Mouse (Mus musculus): ENCODE measurements around the gene Car7. TPM values are rescaled to one million over a fixed set of nuclear protein-coding genes. Genes with fewer than 3 reads are reported as not detected.

The Car7 gene
- total and polyA plus RNA-seq, 2 experiments from 2014 or later = 2.3 to 3.5 TPM

DNA sequence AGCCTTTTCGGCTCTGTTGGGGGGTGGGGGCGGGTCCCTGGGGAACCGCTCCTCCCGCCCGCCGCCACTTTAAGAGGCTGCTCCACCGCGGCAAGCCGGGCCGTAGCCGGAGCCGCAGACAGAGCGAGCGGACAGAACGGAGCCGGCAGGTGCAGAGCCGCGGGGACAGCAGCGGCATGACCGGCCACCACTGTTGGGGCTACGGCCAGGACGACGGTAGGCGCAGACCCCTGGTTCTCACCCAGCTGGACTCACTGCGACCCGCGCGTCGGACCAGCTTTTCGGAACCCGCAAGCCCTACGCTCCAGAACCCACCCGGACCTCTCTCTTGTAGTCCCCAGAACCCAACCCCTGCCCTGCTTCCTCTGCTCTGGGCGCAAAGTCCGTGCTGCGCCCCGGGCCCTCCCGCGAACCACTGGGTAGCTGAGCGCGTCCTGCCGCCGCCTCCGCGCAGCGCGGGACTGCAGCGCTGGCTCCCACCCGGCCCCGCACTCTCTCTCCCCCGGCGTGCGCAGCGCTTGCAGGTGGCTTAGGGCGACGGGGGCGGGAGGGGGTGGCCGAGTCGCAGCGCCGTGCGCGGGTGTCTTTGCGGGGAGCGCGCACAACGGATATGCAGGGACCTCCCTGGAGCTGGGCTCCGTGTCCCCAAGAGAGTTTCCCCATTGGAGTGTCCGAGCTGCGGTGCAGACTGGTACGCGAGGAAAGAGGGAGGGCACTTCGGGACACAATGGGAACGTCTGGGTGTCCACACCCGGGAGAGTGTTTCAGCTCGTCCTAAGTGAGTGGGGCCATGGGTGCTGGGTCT, 6.4 kb downstream of the Car7 start:
- WGBS = under 1% methylated on average over 73 of the region's 76 CpGs
- Histone ChIP-seq H3K4me1 (ENCODE audit: insufficient read depth, low read length) (0 out of 2 replicates have a peak, but pooled peaks cover 7% of the 10 kb centered on the region), H3K4me2 (ENCODE audit: low read depth, low read length) (peak overlapping the region; percentile 99), H3K36me3 (ENCODE audit: insufficient read depth, low read length) (no peaks in the 10 kb centered on the region), H3K4me3 (ENCODE audit: low read length) (peak overlapping the region; percentile 60), H3K9me3 (ENCODE audit: low read length) (no peaks in the 10 kb centered on the region), H3K9ac (replicated peaks; ENCODE audit: low read length) (peak overlapping the region; percentile 57), H3K27me3 (ENCODE audit: insufficient read depth, low read length) (peaks cover 24% of the 10 kb centered on the region; the same call in 1 of the 2 replicates), H3K27ac (no peak overlapping the region)
- DNase-seq (ENCODE audit: low spot score) (peak; percentile 8), ATAC-seq (peak; percentile 60)
- TF ChIP-seq CTCF (IDR thresholded peaks at IDR 0.05; ENCODE audit: low read depth) = no peak

- Histone ChIP-seq H3K27ac (no peak overlapping the region), H3K4me2 (ENCODE audit: low read depth, low read length) (peak overlapping the region; percentile 99), H3K4me1 (ENCODE audit: insufficient read depth, low read length) (0 out of 2 replicates have a peak, but pooled peaks cover 7% of the 10 kb centered on the region), H3K36me3 (ENCODE audit: insufficient read depth, low read length) (no peaks in the 10 kb centered on the region), H3K4me3 (ENCODE audit: low read length) (peak overlapping the region; percentile 60), H3K9ac (replicated peaks; ENCODE audit: low read length) (peak overlapping the region; percentile 57), H3K9me3 (ENCODE audit: low read length) (no peaks in the 10 kb centered on the region), H3K27me3 (ENCODE audit: insufficient read depth, low read length) (peaks cover 24% of the 10 kb centered on the region; the same call in 1 of the 2 replicates)
- 14% methylated on average over 8 of the region's 8 CpGs for WGBS
- no peak for DNase-seq (ENCODE audit: low spot score)
- no peak for ATAC-seq
- TF ChIP-seq CTCF (IDR thresholded peaks at IDR 0.05; ENCODE audit: low read depth) = no peak
Measured at GRCm38 (mm10) chr8:104541515-104541880, 7.0 kb downstream of the Car7 start.

GRCm38 (mm10) chr8:104542160-104542559, 7.7 kb downstream of the Car7 start:
- peak overlapping the region; percentile 99 for H3K4me2 ChIP-seq (ENCODE audit: low read depth, low read length)
- no peaks in the 10 kb centered on the region for H3K36me3 ChIP-seq (ENCODE audit: insufficient read depth, low read length)
- no peak for TF ChIP-seq CTCF (IDR thresholded peaks at IDR 0.05; ENCODE audit: low read depth)
- no peak overlapping the region for H3K4me3 ChIP-seq (ENCODE audit: low read length)
- WGBS = 9% methylated on average over 11 of the region's 11 CpGs
- H3K27me3 ChIP-seq (ENCODE audit: insufficient read depth, low read length) = peaks cover 24% of the 10 kb centered on the region; the same call in 1 of the 2 replicates
- no peak for DNase-seq (ENCODE audit: low spot score)
- H3K9ac ChIP-seq (replicated peaks; ENCODE audit: low read length) = no peak overlapping the region
- 0 out of 2 replicates have a peak, but pooled peaks cover 7% of the 10 kb centered on the region for H3K4me1 ChIP-seq (ENCODE audit: insufficient read depth, low read length)
- no peak overlapping the region for H3K27ac ChIP-seq
- no peak for ATAC-seq
- H3K9me3 ChIP-seq (ENCODE audit: low read length) = no peaks in the 10 kb centered on the region

GRCm38 (mm10) chr8:104543440-104544045, 9.1 kb downstream of the Car7 start:
- no peak overlapping the region for H3K27ac ChIP-seq
- H3K9me3 ChIP-seq (ENCODE audit: low read length) = no peaks in the 10 kb centered on the region
- H3K4me1 ChIP-seq (ENCODE audit: insufficient read depth, low read length) = 0 out of 2 replicates have a peak, but pooled peaks cover 7% of the 10 kb centered on the region
- ATAC-seq (no peak), DNase-seq (ENCODE audit: low spot score) (no peak)
- TF ChIP-seq CTCF (IDR thresholded peaks at IDR 0.05; ENCODE audit: low read depth) = no peak
- H3K27me3 ChIP-seq (ENCODE audit: insufficient read depth, low read length) = peaks cover 24% of the 10 kb centered on the region; the same call in 1 of the 2 replicates
- H3K4me3 ChIP-seq (ENCODE audit: low read length) = no peak overlapping the region
- 81% methylated on average over 8 of the region's 8 CpGs for WGBS
- H3K36me3 ChIP-seq (ENCODE audit: insufficient read depth, low read length) = no peaks in the 10 kb centered on the region
- no peak overlapping the region for H3K9ac ChIP-seq (replicated peaks; ENCODE audit: low read length)
- H3K4me2 ChIP-seq (ENCODE audit: low read depth, low read length) = no peak overlapping the region

DNA sequence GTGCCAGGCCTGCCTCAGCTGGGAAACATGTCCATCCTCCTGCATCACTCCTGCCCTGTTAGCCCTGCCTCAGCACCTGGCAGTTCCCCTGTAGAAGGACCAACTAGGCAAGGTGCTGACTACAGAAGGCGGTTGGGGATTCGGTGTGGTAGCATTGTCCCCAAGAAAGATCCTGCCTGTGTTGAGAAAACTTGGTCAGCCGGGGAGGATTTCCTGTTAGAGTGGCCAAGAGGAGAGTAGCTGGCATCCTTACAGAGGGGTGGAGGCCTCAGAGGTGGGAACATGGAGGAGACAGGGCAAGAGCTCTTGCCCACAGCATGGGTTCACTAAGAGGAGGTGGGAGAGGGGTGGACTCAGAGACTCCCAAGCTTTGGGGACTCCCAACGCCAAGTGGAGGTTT, 20.7 kb downstream of the Car7 start:
- no peak overlapping the region for H3K4me2 ChIP-seq (ENCODE audit: low read depth, low read length)
- no peaks in the 10 kb centered on the region for H3K36me3 ChIP-seq (ENCODE audit: insufficient read depth, low read length)
- no peak overlapping the region for H3K27ac ChIP-seq
- 83% methylated on average over 4 of the region's 4 CpGs for WGBS
- no peaks in the 10 kb centered on the region for H3K4me1 ChIP-seq (ENCODE audit: insufficient read depth, low read length)
- no peak for TF ChIP-seq CTCF (IDR thresholded peaks at IDR 0.05; ENCODE audit: low read depth)
- H3K9ac ChIP-seq (replicated peaks; ENCODE audit: low read length) = no peak overlapping the region
- no peak overlapping the region for H3K4me3 ChIP-seq (ENCODE audit: low read length)
- no peak for ATAC-seq
- DNase-seq (ENCODE audit: low spot score) = no peak
- H3K27me3 ChIP-seq (ENCODE audit: insufficient read depth, low read length) = no peaks in the 10 kb centered on the region
- no peaks in the 10 kb centered on the region for H3K9me3 ChIP-seq (ENCODE audit: low read length)

- H3K4me2 ChIP-seq (ENCODE audit: low read depth, low read length) = no peak overlapping the region
- H3K9ac ChIP-seq (replicated peaks; ENCODE audit: low read length) = no peak overlapping the region
- no peaks in the 10 kb centered on the region for H3K36me3 ChIP-seq (ENCODE audit: insufficient read depth, low read length)
- H3K27ac ChIP-seq = no peak overlapping the region
- no peaks in the 10 kb centered on the region for H3K27me3 ChIP-seq (ENCODE audit: insufficient read depth, low read length)
- no peaks in the 10 kb centered on the region for H3K9me3 ChIP-seq (ENCODE audit: low read length)
- 91% methylated on average over 7 of the region's 7 CpGs for WGBS
- ATAC-seq = no peak
- no peak for TF ChIP-seq CTCF (IDR thresholded peaks at IDR 0.05; ENCODE audit: low read depth)
- no peaks in the 10 kb centered on the region for H3K4me1 ChIP-seq (ENCODE audit: insufficient read depth, low read length)
- H3K4me3 ChIP-seq (ENCODE audit: low read length) = no peak overlapping the region
- DNase-seq (ENCODE audit: low spot score) = no peak
Measured at GRCm38 (mm10) chr8:104557226-104557625, 22.7 kb downstream of the Car7 start.

- no peak for TF ChIP-seq CTCF (IDR thresholded peaks at IDR 0.05; ENCODE audit: low read depth)
- ATAC-seq = no peak
- Histone ChIP-seq H3K36me3 (ENCODE audit: insufficient read depth, low read length) (no peaks in the 10 kb centered on the region), H3K4me1 (ENCODE audit: insufficient read depth, low read length) (no peaks in the 10 kb centered on the region), H3K4me3 (ENCODE audit: low read length) (no peak overlapping the region), H3K27me3 (ENCODE audit: insufficient read depth, low read length) (no peaks in the 10 kb centered on the region), H3K9ac (replicated peaks; ENCODE audit: low read length) (no peak overlapping the region), H3K4me2 (ENCODE audit: low read depth, low read length) (no peak overlapping the region), H3K9me3 (ENCODE audit: low read length) (no peaks in the 10 kb centered on the region), H3K27ac (no peak overlapping the region)
- no peak for DNase-seq (ENCODE audit: low spot score)
Measured at GRCm38 (mm10) chr8:104560731-104561130, 26.2 kb downstream of the Car7 start.
